Mouse (Mus musculus): ENCODE data around the gene Tgfa. TPM values are rescaled to one million over a fixed set of nuclear protein-coding genes. Genes with fewer than 3 reads are reported as not detected.

Tgfa gene
- 10 to 100 TPM in 1 of 2 experiments, 1 to 10 TPM in 1; 5.1 to 14.0 TPM for total RNA-seq (2021)
- long read RNA-seq, experiment 1, full-length matches to known transcripts: 1 of 5 reads
- long read RNA-seq, experiment 1, partial matches to known transcripts: 2 of 5 reads
- long read RNA-seq, experiment 1, other reads (novel, unspliced or antisense): 2 of 5 reads
- long read RNA-seq, experiment 2, full-length matches to known transcripts: 14 of 20 reads
- long read RNA-seq, experiment 2, partial matches to known transcripts: 5 of 20 reads
- long read RNA-seq, experiment 2, other reads (novel, unspliced or antisense): 1 of 20 reads

- peak; percentile 65 to 76 for DNase-seq (ENCODE audit: low spot score in 2 of 2)
Measured at GRCm38 (mm10) chr6:86194941-86195932, at the start of gene Tgfa. Tgfa (plus strand) TSS chr6:86195223.

- no peak for DNase-seq (ENCODE audit: low spot score in 2 of 2)
Measured at GRCm38 (mm10) chr6:86148518-86148917, 46.5 kb upstream of the Tgfa start.

GRCm38 (mm10) chr6:86149001-86149400 is 46.0 kb upstream of the Tgfa start:
- no peak for DNase-seq (ENCODE audit: low spot score in 2 of 2)

GRCm38 (mm10) chr6:86152676-86153075 is 42.3 kb upstream of the Tgfa start:
- DNase-seq (ENCODE audit: low spot score in 2 of 2): no peak

- DNase-seq (ENCODE audit: low spot score in 2 of 2): no peak
Measured at GRCm38 (mm10) chr6:86153436-86153990, 41.5 kb upstream of the Tgfa start.

- DNase-seq (ENCODE audit: low spot score in 2 of 2): no peak
Measured at GRCm38 (mm10) chr6:86154006-86154405, 41.0 kb upstream of the Tgfa start.

- no peak for DNase-seq (ENCODE audit: low spot score in 2 of 2)
Measured at GRCm38 (mm10) chr6:86154481-86154880, 40.5 kb upstream of the Tgfa start.

- no peak for DNase-seq (ENCODE audit: low spot score in 2 of 2)
Measured at GRCm38 (mm10) chr6:86157253-86158234, 37.5 kb upstream of the Tgfa start.

GRCm38 (mm10) chr6:86160878-86161277 is 34.1 kb upstream of the Tgfa start:
- DNase-seq (ENCODE audit: low spot score in 2 of 2): no peak

- no peak for DNase-seq (ENCODE audit: low spot score in 2 of 2)
Measured at GRCm38 (mm10) chr6:86161586-86161985, 33.4 kb upstream of the Tgfa start.

- no peak for DNase-seq (ENCODE audit: low spot score in 2 of 2)
Measured at GRCm38 (mm10) chr6:86164028-86164427, 31.0 kb upstream of the Tgfa start.

- no peak for DNase-seq (ENCODE audit: low spot score in 2 of 2)
Measured at GRCm38 (mm10) chr6:86166426-86166825, 28.6 kb upstream of the Tgfa start.

GRCm38 (mm10) chr6:86167851-86168250 is 27.2 kb upstream of the Tgfa start:
- DNase-seq (ENCODE audit: low spot score in 2 of 2): no peak

GRCm38 (mm10) chr6:86169166-86169565 is 25.9 kb upstream of the Tgfa start:
- peak in 1 of 2 experiments; percentile 38 for DNase-seq (ENCODE audit: low spot score in 2 of 2)

- DNase-seq (ENCODE audit: low spot score in 2 of 2): no peak
Measured at GRCm38 (mm10) chr6:86176236-86176635, 18.8 kb upstream of the Tgfa start.

GRCm38 (mm10) chr6:86176721-86177120 is 18.3 kb upstream of the Tgfa start:
- DNase-seq (ENCODE audit: low spot score in 2 of 2): no peak

- no peak for DNase-seq (ENCODE audit: low spot score in 2 of 2)
Measured at GRCm38 (mm10) chr6:86177331-86177982, 17.6 kb upstream of the Tgfa start.

GRCm38 (mm10) chr6:86180617-86181016 is 14.4 kb upstream of the Tgfa start:
- DNase-seq (ENCODE audit: low spot score in 2 of 2): no peak

GRCm38 (mm10) chr6:86182016-86182415 is 13.0 kb upstream of the Tgfa start:
- no peak for DNase-seq (ENCODE audit: low spot score in 2 of 2)

GRCm38 (mm10) chr6:86182626-86183025 is 12.4 kb upstream of the Tgfa start:
- DNase-seq (ENCODE audit: low spot score in 2 of 2): no peak

Data from adrenal gland, adult 18-20 months (tissue).